Mouse (Mus musculus) CH12.LX (cell line): ENCODE measurements around the gene Pitpna. TPM values are rescaled to one million over a fixed set of nuclear protein-coding genes. Genes with fewer than 3 reads are reported as not detected.

Experiments used
- DNase-seq: peaks from one replicate; pipeline ENCODE4 v3.0.0-alpha.2; 2013; ENCODE audit errors: extremely low read depth
- H3K27ac ChIP-seq: 2 replicates; pipeline ENCODE4 v1.5.1; 2012; ENCODE audit warnings: low read depth, mild to moderate bottlenecking, control low read depth, moderate library complexity; ENCODE audit not compliant: insufficient read depth
- H3K27me3 ChIP-seq: replicated peaks from 2 replicates; pipeline ENCODE3; 2012; ENCODE audit warnings: inconsistent platforms
- H3K36me3 ChIP-seq, 2 experiments: replicated peaks in 1 of 2; 2 replicates each; pipeline versions ENCODE3 to v1.6.1; 2012; ENCODE audit warnings: inconsistent platforms in 1 of 2, low read length in 1 of 2, mild to moderate bottlenecking in 1 of 2, mixed read lengths in 1 of 2, moderate library complexity in 1 of 2; ENCODE audit not compliant: control insufficient read depth in 1 of 2, insufficient read depth in 1 of 2
- H3K4me1 ChIP-seq, 2 experiments: 2 replicates each; pipeline ENCODE4 v1.6.1; 2012; ENCODE audit warnings: inconsistent platforms in 1 of 2, moderate library complexity in 1 of 2; ENCODE audit not compliant: insufficient read depth in 2 of 2, control insufficient read depth in 1 of 2
- H3K4me2 ChIP-seq: 2 replicates; pipeline ENCODE4 v1.6.1; 2012; ENCODE audit warnings: low read depth, mild to moderate bottlenecking, control low read depth; ENCODE audit not compliant: poor library complexity, insufficient read depth, severe bottlenecking
- H3K4me3 ChIP-seq, 3 experiments: fragments of 150-350 bp in 1 of 3; sonication (generic) in 1 of 3; replicated peaks in 1 of 3; 2 replicates each; pipeline versions ENCODE3 to v1.5.1; 2011 to 2012; ENCODE audit warnings: low read depth in 2 of 3, low read length in 2 of 3, mild to moderate bottlenecking in 2 of 3, moderate library complexity in 2 of 3, control low read depth in 1 of 3, improper control_type of control experiment in 1 of 3, inconsistent platforms in 1 of 3, mixed read lengths in 1 of 3; ENCODE audit not compliant: poor library complexity in 1 of 3
- H3K79me2 ChIP-seq: replicated peaks from 2 replicates; pipeline ENCODE4 v1.6.1; 2012; ENCODE audit warnings: mild to moderate bottlenecking, moderate library complexity; ENCODE audit not compliant: control insufficient read depth, poor library complexity, insufficient read depth, severe bottlenecking; ENCODE audit errors: extremely low read depth
- H3K9ac ChIP-seq: 2 replicates; pipeline ENCODE4 v1.6.1; 2012; ENCODE audit warnings: low read depth, mild to moderate bottlenecking, control low read depth, moderate library complexity; ENCODE audit not compliant: insufficient read depth
- H3K9me3 ChIP-seq: replicated peaks from 2 replicates; pipeline ENCODE3; 2012; ENCODE audit warnings: low read length, inconsistent platforms, mixed read lengths
- BHLHE40 ChIP-seq: IDR thresholded peaks from 2 replicates; pipeline ENCODE4 v1.6.1; 2011; ENCODE audit warnings: mild to moderate bottlenecking, low read depth, low read length, improper control_type of control experiment
- E2F4 ChIP-seq: IDR thresholded peaks from 2 replicates; pipeline ENCODE4 v1.6.1; 2011; ENCODE audit warnings: low read depth, low read length, improper control_type of control experiment; ENCODE audit not compliant: insufficient replicate concordance
- ETS1 ChIP-seq: conservative IDR thresholded peaks from 2 replicates; pipeline ENCODE4 v1.6.1; 2012; ENCODE audit warnings: low read depth, mild to moderate bottlenecking, inconsistent platforms, low read length, improper control_type of control experiment, moderate library complexity
- GABPA ChIP-seq: IDR thresholded peaks from 2 replicates; pipeline ENCODE4 v1.6.1; 2012; ENCODE audit warnings: low read depth, low read length, improper control_type of control experiment, inconsistent platforms; ENCODE audit not compliant: insufficient replicate concordance
- MAZ ChIP-seq: IDR thresholded peaks from 2 replicates; pipeline ENCODE4 v1.6.1; 2012; ENCODE audit warnings: low read depth, mild to moderate bottlenecking, inconsistent platforms, low read length, improper control_type of control experiment, moderate library complexity
- MEF2A ChIP-seq: IDR thresholded peaks from 2 replicates; pipeline ENCODE4 v1.6.1; 2014; ENCODE audit warnings: low read depth, mild to moderate bottlenecking, inconsistent platforms, low read length, improper control_type of control experiment, borderline replicate concordance
- MYC ChIP-seq: IDR thresholded peaks from 2 replicates; pipeline ENCODE4 v1.6.1; 2011; ENCODE audit warnings: low read depth, mild to moderate bottlenecking, improper control_type of control experiment, low read length
- POLR2AphosphoS2 ChIP-seq: IDR thresholded peaks from 2 replicates; pipeline ENCODE4 v1.6.1; 2011; ENCODE audit warnings: low read depth, low read length, improper control_type of control experiment
- RAD21 ChIP-seq: IDR thresholded peaks from 2 replicates; pipeline ENCODE4 v1.6.1; 2011; ENCODE audit warnings: low read depth, mild to moderate bottlenecking, low read length, improper control_type of control experiment, moderate library complexity
- RCOR1 ChIP-seq: conservative IDR thresholded peaks from 2 replicates; pipeline ENCODE4 v1.6.1; 2012; ENCODE audit warnings: low read depth, mild to moderate bottlenecking, inconsistent platforms, low read length, improper control_type of control experiment
- SMC3 ChIP-seq: IDR thresholded peaks from 2 replicates; pipeline ENCODE4 v1.6.1; 2011; ENCODE audit warnings: low read depth, low read length, improper control_type of control experiment
- TCF12 ChIP-seq: IDR thresholded peaks from 2 replicates; pipeline ENCODE4 v1.6.1; 2014; ENCODE audit warnings: low read depth, mild to moderate bottlenecking, inconsistent platforms, low read length, improper control_type of control experiment
- ZKSCAN1 ChIP-seq: IDR thresholded peaks from 2 replicates; pipeline ENCODE4 v1.6.1; 2012; ENCODE audit warnings: low read depth, inconsistent platforms, low read length, improper control_type of control experiment, borderline replicate concordance
- ZMIZ1 ChIP-seq: IDR thresholded peaks from 2 replicates; pipeline ENCODE4 v1.6.1; 2012; ENCODE audit warnings: low read depth, mild to moderate bottlenecking, inconsistent platforms, low read length, improper control_type of control experiment
- dilution Hi-C: fragments of 300-500 bp; cut with MboI; formaldehyde crosslinking; loops from 2 replicates; pipeline ENCODE4 v1.14.3; 2020; ENCODE audit warnings: low sequenced_read_pairs; ENCODE audit not compliant: extremely low pct_unique_long_range_greater_than_20kb, extremely low pct_ligation_motif_present
- in situ Hi-C: fragments of 300-500 bp; cut with MboI; formaldehyde crosslinking; loops from 3 replicates; pipeline ENCODE4 v1.14.3; 2019; ENCODE audit warnings: low sequenced_read_pairs, low pct_ligation_motif_present, low pct_unique_long_range_greater_than_20kb, mixed read lengths
- polyA plus RNA-seq: library from polyadenylated mRNA; unstranded; fragments of >175 nt; gene quantifications from 2 replicates; pipeline ENCODE4 v1.2.1, GENCODE M21; 2012; ENCODE audit warnings: low read depth; ENCODE audit not compliant: insufficient read length
- total RNA-seq, 2 experiments: library from RNA; depleted of rRNA; stranded (reverse); fragments of 300-350 nt in 1 of 2; fragments of >200 nt in 1 of 2; gene quantifications; 2 replicates each; pipeline ENCODE4 v1.2.3; 2012 to 2014

Gene Pitpna
- total and polyA plus RNA-seq, 3 experiments = 61.8 to 243 (median 80.7) TPM

- H3K79me2 ChIP-seq = no peaks in the 10 kb centered on the region
- H3K4me3 ChIP-seq = no peak overlapping the region
- no peak for DNase-seq
- dilution Hi-C loops = no loop called here
- no peaks in the 10 kb centered on the region for H3K9me3 ChIP-seq
- in situ Hi-C loops = no loop called here
- no peaks in the 10 kb centered on the region for H3K27me3 ChIP-seq
- 0 out of 2 replicates have a peak, but pooled peaks have one; percentile 17 for TF ChIP-seq ETS1
- TF ChIP-seq MYC = no peak
- no peak for TF ChIP-seq TCF12
- TF ChIP-seq BHLHE40 = peak; percentile 87
- no peak for TF ChIP-seq MEF2A
- peaks cover 27 to 55% of the 10 kb centered on the region in 2 experiments for H3K4me1 ChIP-seq
- peaks cover 0 to 40% of the 10 kb centered on the region in 2 experiments for H3K36me3 ChIP-seq
- no peak overlapping the region for H3K9ac ChIP-seq
- H3K27ac ChIP-seq = no peak overlapping the region
- no peak overlapping the region for H3K4me2 ChIP-seq
Observed at GRCm38 (mm10) chr11:75549658-75550111, 38.2 kb upstream of the Pitpna start.

- H3K27ac ChIP-seq = no peak overlapping the region
- H3K36me3 ChIP-seq = peaks cover 0 to 33% of the 10 kb centered on the region in 2 experiments
- DNase-seq = no peak
- H3K4me2 ChIP-seq = no peak overlapping the region
- TF ChIP-seq MEF2A (no peak), MYC (no peak), ZMIZ1 (no peak), RAD21 (no peak), ZKSCAN1 (no peak), RCOR1 (no peak), E2F4 (no peak), GABPA (no peak)
- TF ChIP-seq, all 38 proteins: peak for 0
- Histone ChIP-seq H3K4me3 (no peak overlapping the region), H3K9ac (peak overlapping the region; percentile 11; the same call in 1 of the 2 replicates), H3K9me3 (no peaks in the 10 kb centered on the region), H3K4me1 (peaks cover 27 to 54% of the 10 kb centered on the region in 2 experiments), H3K79me2 (no peaks in the 10 kb centered on the region), H3K27me3 (no peaks in the 10 kb centered on the region)
- dilution Hi-C loops (no loop called here), in situ Hi-C loops (no loop called here)
Observed at GRCm38 (mm10) chr11:75550200-75550946, 37.5 kb upstream of the Pitpna start.

- dilution Hi-C loops = no loop called here
- Histone ChIP-seq H3K4me3 (no peak overlapping the region), H3K9me3 (no peaks in the 10 kb centered on the region), H3K4me1 (peaks cover 27 to 49% of the 10 kb centered on the region in 2 experiments), H3K4me2 (no peak overlapping the region), H3K27ac (no peak overlapping the region), H3K36me3 (peaks cover 0 to 24% of the 10 kb centered on the region in 2 experiments), H3K27me3 (no peaks in the 10 kb centered on the region), H3K79me2 (no peaks in the 10 kb centered on the region), H3K9ac (no peak overlapping the region)
- in situ Hi-C loops = no loop called here
- DNase-seq = no peak
- no peak for TF ChIP-seq POLR2AphosphoS2
- TF ChIP-seq SMC3 = no peak
- TF ChIP-seq MAZ = no peak
Observed at GRCm38 (mm10) chr11:75551321-75551720, 36.6 kb upstream of the Pitpna start.
